Mouse (Mus musculus): ENCODE results near the gene Fmn2.

Fmn2 gene

GRCm38 (mm10) chr1:174771871-174772281, 270.3 kb downstream of the Fmn2 start:
- no peak for DNase-seq (ENCODE audit: extremely low spot score, low spot score)

- no peak for DNase-seq (ENCODE audit: extremely low spot score, low spot score)
Measured at GRCm38 (mm10) chr1:174781037-174781436, 279.4 kb downstream of the Fmn2 start.

DNA sequence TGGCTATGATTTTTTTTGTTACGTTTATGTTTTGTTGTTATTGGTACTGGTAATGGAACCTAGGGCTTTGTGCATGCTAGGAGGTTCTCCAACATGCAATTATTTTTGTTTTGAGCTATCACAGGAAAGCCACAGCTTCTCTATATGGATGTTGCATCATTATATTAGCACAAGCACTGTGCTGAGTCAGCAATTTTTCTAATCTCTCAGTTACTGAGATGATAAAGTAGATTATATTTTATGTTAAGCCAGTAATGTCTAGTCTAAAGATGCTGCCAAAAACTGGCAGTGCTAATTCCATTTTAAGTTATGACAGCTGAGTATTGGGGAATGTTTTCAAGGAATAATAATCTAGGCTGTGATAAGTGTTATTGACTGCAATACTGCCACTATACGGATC, 287.0 kb downstream of the Fmn2 start:
- DNase-seq (ENCODE audit: extremely low spot score, low spot score), result no peak

DNA sequence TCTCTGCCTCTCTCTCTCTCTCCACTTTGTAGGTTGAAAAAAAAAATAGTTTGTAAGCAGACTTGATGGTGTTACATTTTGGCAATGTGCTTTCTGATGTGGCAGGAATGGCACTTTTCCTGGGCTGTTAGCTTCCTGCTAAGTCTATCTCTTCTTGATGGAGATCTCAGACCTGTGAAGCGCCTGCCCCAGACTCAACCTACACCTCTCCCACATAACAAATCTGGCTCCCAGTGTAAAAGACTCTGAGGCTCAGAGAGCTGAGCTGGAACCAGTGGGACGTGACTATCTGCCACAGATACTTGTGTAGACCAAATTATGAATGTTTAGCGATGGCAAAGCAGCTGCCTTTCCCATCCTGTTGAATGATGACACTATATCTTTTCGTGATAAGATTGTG, 310.2 kb downstream of the Fmn2 start:
- DNase-seq (ENCODE audit: extremely low spot score, low spot score), result no peak

DNA sequence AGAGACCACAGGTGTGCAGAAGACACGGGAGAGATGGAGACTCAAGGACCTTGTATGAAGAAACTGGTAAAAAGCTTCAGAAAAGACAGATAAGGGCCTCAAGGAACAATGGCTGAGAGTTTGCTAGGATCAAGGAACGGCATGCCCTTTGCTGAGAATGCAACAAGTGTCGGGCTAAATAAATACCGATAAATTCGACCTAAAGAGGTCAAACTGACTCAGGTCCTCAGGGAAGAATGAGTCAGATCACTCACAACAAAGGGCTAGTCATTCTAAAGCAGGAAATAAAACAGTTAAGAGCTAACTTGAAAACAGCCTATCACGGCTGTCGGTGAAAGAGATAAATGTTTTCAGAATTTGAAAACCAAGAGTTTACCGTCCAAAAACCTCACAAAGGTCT, 324.9 kb downstream of the Fmn2 start:
- DNase-seq (ENCODE audit: extremely low spot score, low spot score), result no peak

DNA sequence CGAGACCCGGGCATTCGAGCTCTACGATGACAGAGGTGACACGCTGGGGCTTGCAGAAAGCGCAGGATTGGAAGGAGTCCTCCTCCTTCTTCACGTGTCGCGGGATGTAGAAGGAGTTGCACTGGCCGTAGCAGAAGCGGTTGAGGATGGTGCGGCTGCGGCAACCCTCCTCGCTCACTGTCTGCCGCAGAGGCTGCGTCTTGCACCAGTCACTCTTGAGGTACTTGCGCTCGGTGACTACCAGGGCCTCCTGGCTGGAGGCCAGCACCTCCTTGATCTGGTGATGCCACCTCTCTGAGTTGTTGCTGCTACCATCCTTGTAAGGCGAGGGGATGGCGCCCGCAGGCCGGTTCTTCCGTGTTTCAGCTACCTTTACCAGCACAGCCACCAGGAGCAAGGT, 335.2 kb downstream of the Fmn2 start:
- DNase-seq (ENCODE audit: extremely low spot score, low spot score), result no peak

DNA sequence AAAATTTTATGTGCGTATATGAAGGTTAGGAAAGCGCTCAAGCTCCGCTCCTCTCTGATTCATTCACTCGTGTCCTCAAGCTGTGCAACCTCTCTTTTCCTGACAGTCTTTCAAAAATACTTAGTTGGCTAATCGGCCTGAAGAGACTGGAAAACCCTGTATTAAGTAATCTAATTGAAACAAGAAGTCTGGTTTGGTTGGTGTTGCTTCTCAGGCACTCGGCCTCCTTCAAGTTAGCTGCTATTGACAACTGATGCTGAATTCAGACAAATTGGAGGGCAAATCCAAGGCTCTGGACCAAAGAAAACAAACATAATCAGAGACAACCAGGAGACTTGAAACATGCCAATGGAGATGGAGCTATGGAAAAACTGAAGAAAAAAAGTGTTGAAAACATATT, 343.2 kb downstream of the Fmn2 start:
- no peak for DNase-seq (ENCODE audit: extremely low spot score, low spot score)

DNA sequence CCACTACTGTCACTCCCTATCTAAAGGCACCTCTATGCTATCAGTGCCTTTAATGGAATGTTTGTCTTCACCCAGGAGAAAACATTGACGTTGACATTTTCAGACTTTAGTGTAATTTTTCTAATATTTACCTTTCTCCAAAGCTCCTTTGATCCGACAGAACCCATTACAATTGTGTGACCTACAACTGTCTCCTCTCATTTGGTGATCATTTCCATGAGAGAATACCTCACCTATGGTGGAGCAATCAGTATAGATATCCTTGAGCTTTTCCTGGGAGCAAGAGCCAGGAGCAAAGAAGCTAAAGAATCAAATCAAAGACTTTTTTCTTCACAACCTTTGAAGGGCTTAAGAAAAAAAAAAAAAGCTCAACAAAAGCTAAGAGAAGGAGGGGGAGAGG, 354.6 kb downstream of the Fmn2 start:
- no peak for DNase-seq (ENCODE audit: extremely low spot score, low spot score)

DNA sequence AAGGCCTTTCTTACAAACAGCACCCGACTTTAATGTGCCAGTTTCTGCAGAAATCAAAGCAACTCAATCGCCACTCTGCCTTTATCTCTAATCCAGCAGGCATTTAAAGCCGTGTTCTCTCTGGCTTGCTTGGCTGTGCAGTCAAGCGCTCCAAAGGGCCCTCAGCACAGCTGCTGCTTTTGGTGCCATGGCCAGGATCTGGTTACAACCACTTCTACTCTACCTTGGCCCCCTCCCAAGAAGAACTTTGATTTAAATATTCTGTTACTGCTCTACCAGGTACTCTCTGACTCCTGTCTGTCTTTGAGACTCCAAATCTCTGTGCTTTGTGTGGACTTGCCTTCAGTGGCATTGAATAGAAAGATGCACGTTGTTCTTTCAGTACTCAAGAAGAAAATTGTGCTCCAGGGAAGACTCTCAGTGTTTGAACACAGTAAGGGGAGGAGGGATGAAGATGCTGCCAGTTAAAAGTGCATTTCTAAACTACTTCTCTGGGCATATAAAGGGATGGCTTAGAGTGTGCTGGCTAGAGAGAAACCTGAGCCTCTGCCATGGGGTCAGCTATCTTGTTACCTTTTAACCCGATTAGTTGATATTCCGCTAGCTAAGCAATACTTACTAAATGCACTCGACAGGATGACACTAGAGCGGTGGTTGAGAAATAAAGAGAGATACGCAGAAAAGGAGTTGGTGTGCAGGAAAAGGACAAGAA, 358.9 kb downstream of the Fmn2 start:
- DNase-seq (ENCODE audit: extremely low spot score, low spot score), result no peak

All from neural tube, embryonic 10.5 days (tissue).